Mouse (Mus musculus) bone marrow macrophage, adult 2 months (primary cell): Measurements from ENCODE around the gene Scgn.

ENCODE experiments used
- CTCF ChIP-seq: IDR thresholded peaks from 2 replicates; pipeline ENCODE4 v1.5.1; 2012; ENCODE audit warnings: low read depth, mild to moderate bottlenecking, low read length, moderate library complexity
- POLR2A ChIP-seq: IDR thresholded peaks from 2 replicates; pipeline ENCODE4 v1.6.1; 2012; ENCODE audit warnings: mild to moderate bottlenecking, low read depth, low read length, borderline replicate concordance

GRCm38 (mm10) chr13:23925792-23926191 is 65.2 kb downstream of the Scgn start:
- no peak for TF ChIP-seq CTCF
- no peak for TF ChIP-seq POLR2A
